Mouse (Mus musculus) liver, postnatal 0 days (tissue): ENCODE measurements at regions not wholly inside any gene's neighbourhood (a gene's known extent, or its start where the extent isn't known, plus 50 kb on each side); places are given as distances from the start of the nearest gene placed in this dataset.
A peak's percentile ranks its signal among the peaks of the same experiment; 100 is the strongest.

Source experiments
- ATAC-seq: fragments of 200-750 bp; cut with Nextera tagmentation; 2 replicates; pipeline ENCODE4 v1.8.0; 2017; ENCODE audit warnings: mild to moderate bottlenecking, moderate library complexity
- DNase-seq: peaks from one replicate; pipeline ENCODE4 v3.0.0-alpha.2; 2016
- H3K27ac ChIP-seq: fragments of 300-500 bp; sonication (generic); 2 replicates; pipeline ENCODE4 v1.5.1; 2014; ENCODE audit warnings: antibody characterized with exemption, moderate library complexity, mild to moderate bottlenecking, low read depth
- H3K27me3 ChIP-seq: fragments of 300-500 bp; sonication (generic); 2 replicates; pipeline ENCODE4 v1.6.1; 2014; ENCODE audit warnings: low read length, control low read depth, mixed read lengths; ENCODE audit not compliant: insufficient read depth
- H3K36me3 ChIP-seq: fragments of 300-500 bp; sonication (generic); replicated peaks from 2 replicates; pipeline ENCODE4 v1.6.1; 2014; ENCODE audit warnings: mild to moderate bottlenecking, control low read depth, low read length, moderate library complexity, mixed read lengths; ENCODE audit not compliant: insufficient read depth
- H3K4me1 ChIP-seq: fragments of 300-500 bp; sonication (generic); 2 replicates; pipeline ENCODE4 v1.6.1; 2014; ENCODE audit warnings: antibody characterized with exemption, mild to moderate bottlenecking, control low read depth; ENCODE audit not compliant: insufficient read depth
- H3K4me2 ChIP-seq: fragments of 300-500 bp; sonication (generic); 2 replicates; pipeline ENCODE4 v1.6.1; 2014; ENCODE audit warnings: low read depth, mild to moderate bottlenecking, low read length, moderate library complexity, mixed read lengths
- H3K4me3 ChIP-seq: fragments of 300-500 bp; sonication (generic); 2 replicates; pipeline ENCODE4 v1.5.1; 2014; ENCODE audit warnings: low read depth, low read length
- H3K9ac ChIP-seq: fragments of 300-500 bp; sonication (generic); replicated peaks from 2 replicates; pipeline ENCODE4 v1.6.1; 2014; ENCODE audit warnings: mild to moderate bottlenecking, moderate library complexity
- H3K9me3 ChIP-seq: fragments of 300-500 bp; sonication (generic); 2 replicates; pipeline ENCODE4 v1.6.1; 2016; ENCODE audit warnings: mild to moderate bottlenecking, control low read depth, low read length, mixed read lengths
- CTCF ChIP-seq: sonication (generic); IDR thresholded peaks from 2 replicates; pipeline ENCODE4 v1.5.1; 2016; ENCODE audit warnings: antibody characterized with exemption, low read depth
- EP300 ChIP-seq: IDR thresholded peaks from 2 replicates; pipeline ENCODE4 v1.6.1; 2016; ENCODE audit warnings: antibody characterized with exemption, low read depth, mild to moderate bottlenecking
- WGBS: fragments of 180-500 bp; shearing (Covaris S2); extraction: QIAGEN DNeasy Blood & Tissue Kit; methylation state at CpG from one replicate; pipeline ENCODE4 v1.1.7; 2014; ENCODE audit not compliant: insufficient replicate concordance; 5-methylcytosine and 5-hydroxymethylcytosine counted together

DNA sequence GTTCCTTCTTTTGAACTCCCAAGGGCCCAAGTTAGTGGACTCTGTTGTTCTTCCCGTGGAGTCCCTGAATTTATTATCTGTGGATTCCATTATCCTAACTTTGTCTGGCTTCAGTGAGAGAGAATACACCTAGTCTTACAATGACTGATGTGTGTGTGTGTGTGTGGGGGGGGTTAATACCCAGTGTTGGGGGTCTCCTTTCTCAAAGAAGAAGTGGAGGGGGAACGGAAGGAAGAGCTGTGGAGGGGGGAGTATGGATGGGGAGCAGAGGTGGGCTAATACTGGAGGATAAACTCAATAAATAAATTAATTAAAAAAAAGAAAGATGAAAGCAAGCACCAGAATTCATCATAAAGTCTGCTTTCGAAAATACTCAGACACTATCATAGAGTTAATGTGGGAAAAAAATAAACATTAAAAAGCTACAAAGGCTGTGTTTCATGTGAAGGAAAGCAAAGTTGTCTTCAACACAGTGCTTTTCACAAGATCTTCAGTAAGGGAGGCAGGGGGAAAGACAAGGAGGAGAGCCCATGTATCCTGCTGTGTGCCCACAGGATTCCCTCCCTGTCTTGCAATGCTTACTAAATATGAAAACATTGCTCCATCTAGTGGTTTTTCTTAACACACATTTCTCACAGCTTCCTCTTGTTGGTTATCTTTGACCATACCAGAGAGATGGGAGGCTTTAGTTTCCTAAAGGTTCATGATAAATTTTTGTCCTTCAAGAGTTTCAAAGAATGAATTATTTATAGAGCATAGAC is 173.4 kb upstream of the A1bg start:
- Histone ChIP-seq H3K36me3 (no peaks in the 10 kb centered on the region), H3K27ac (no peak overlapping the region), H3K4me3 (no peak overlapping the region), H3K9me3 (no peaks in the 10 kb centered on the region), H3K4me2 (no peak overlapping the region), H3K9ac (no peak overlapping the region), H3K4me1 (peaks cover 6% of the 10 kb centered on the region), H3K27me3 (no peaks in the 10 kb centered on the region)
- DNase-seq, result no peak
- ATAC-seq, result no peak
- no peak for TF ChIP-seq EP300
- peak; percentile 60 for TF ChIP-seq CTCF
- 69% methylated on average over 3 of the region's 3 CpGs for WGBS

DNA sequence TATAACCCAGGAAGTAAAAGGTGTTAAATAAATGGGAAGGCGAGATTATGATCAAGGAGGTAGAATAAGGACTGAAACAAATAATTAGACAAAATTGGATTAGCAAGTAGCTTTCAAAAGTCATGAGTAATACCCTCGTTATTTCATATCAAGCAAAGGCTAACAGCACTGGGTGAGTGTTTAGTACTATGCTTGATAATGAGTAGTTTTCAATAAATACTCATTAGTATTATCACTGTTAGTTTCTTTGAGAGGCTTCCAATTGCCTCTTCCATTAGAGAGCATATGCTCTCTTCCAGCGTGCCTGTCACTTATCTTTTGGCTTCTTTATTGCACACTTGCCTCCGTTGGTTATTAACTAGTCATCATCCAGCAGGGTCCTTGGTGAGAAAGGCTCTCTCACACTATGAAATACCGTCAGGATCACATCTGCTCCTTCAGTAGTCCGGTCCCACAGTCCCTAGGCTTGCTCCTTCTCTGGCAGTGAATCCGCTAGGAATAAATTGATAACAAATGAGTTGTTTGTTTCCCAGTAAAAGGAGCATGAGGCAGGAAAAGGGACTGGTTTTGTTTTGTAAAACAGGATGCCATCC is 132.3 kb upstream of the A1bg start:
- DNase-seq (no peak), ATAC-seq (no peak)
- H3K4me1 ChIP-seq, result no peaks in the 10 kb centered on the region
- H3K9ac ChIP-seq, result no peak overlapping the region
- H3K4me2 ChIP-seq, result no peak overlapping the region
- no peaks in the 10 kb centered on the region for H3K27me3 ChIP-seq
- WGBS, result 62% methylated on average over 7 of the region's 7 CpGs
- no peak overlapping the region for H3K27ac ChIP-seq
- TF ChIP-seq EP300 (no peak), CTCF (no peak)
- H3K36me3 ChIP-seq, result no peaks in the 10 kb centered on the region
- no peaks in the 10 kb centered on the region for H3K9me3 ChIP-seq
- no peak overlapping the region for H3K4me3 ChIP-seq

DNA sequence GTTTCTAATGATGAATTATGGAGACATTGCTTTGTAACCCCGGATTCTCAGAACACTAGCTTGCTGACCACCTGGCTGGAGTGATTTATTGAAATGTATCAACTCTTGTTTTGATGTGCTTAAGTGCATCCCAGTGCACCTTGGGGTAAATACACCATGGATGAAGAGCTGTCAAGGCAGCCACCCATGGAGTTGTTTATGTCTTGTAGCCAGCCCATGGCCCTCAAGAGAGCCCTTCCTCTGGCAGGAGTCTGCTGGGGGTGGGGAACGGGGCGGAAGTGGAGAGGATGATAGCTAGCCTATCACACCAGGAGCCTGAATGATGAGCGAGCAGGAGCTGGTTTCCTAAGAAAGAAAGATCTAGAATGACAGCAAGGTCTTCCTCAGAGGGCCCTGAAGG is 128.6 kb upstream of the A1bg start:
- Histone ChIP-seq H3K4me3 (no peak overlapping the region), H3K36me3 (no peaks in the 10 kb centered on the region), H3K27ac (no peak overlapping the region), H3K9ac (no peak overlapping the region), H3K4me2 (no peak overlapping the region), H3K9me3 (no peaks in the 10 kb centered on the region), H3K4me1 (no peaks in the 10 kb centered on the region), H3K27me3 (no peaks in the 10 kb centered on the region)
- TF ChIP-seq CTCF, result no peak
- TF ChIP-seq EP300, result no peak
- DNase-seq, result no peak
- 74% methylated on average over 4 of the region's 4 CpGs for WGBS
- ATAC-seq, result no peak

DNA sequence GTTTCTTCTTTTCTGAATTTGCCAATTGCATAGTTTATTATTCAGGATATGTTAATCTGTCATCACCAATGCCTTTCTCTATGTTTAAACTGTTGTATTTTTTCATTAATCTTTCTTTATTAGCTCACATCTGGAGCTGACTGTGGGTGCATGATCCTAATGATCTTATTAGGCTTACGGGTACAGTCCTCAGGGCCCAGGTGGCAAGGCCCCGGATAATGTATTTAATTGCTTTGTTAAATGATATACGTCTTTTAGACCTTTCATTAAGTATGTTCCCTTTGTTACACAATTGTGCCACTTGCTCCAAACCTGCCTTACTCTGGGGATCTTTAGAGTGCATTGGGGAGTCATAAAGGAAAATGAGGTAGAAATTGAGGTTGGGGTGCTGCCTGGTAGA is 86.7 kb upstream of the A1bg start:
- Histone ChIP-seq H3K4me3 (no peak overlapping the region), H3K9me3 (no peaks in the 10 kb centered on the region), H3K36me3 (no peaks in the 10 kb centered on the region), H3K27me3 (no peaks in the 10 kb centered on the region), H3K4me2 (no peak overlapping the region), H3K9ac (no peak overlapping the region), H3K27ac (no peak overlapping the region), H3K4me1 (no peaks in the 10 kb centered on the region)
- DNase-seq, result no peak
- no peak for ATAC-seq
- 84% methylated on average over 3 of the region's 3 CpGs for WGBS
- TF ChIP-seq EP300 (no peak), CTCF (no peak)

DNA sequence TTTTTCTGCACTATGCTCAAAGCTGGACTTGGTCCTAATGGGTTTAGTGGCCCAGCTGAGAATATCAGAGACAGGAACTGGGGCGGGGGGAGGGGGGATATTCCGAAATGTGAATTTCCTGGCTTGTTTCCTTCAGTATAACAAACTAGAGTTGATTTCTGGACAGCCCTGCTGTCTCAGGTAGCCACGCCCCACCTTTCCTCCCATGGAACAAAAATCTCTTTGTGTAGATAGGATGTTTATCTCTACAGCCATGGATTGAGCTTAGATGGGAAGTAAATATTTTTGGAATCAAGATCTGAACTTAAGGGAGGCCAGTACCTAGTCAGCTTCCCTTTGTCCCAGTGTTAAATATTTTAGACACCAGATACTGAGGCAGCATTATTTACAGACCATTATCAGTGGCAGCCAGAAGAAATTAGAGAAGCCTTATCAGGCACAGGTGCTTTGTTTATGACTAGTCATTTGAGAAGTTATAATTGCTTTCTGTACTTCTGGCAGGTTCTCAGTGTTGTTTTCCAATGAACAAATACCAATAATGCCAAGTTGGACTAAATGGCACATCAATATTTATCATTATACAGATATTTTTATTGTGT is 84.7 kb upstream of the A1bg start:
- Histone ChIP-seq H3K36me3 (no peaks in the 10 kb centered on the region), H3K27ac (no peak overlapping the region), H3K4me2 (no peak overlapping the region), H3K9me3 (no peaks in the 10 kb centered on the region), H3K27me3 (no peaks in the 10 kb centered on the region), H3K4me3 (no peak overlapping the region), H3K4me1 (no peaks in the 10 kb centered on the region), H3K9ac (no peak overlapping the region)
- no peak for ATAC-seq
- no peak for TF ChIP-seq EP300
- no peak for TF ChIP-seq CTCF
- no peak for DNase-seq
- 69% methylated on average over 3 of the region's 3 CpGs for WGBS

DNA sequence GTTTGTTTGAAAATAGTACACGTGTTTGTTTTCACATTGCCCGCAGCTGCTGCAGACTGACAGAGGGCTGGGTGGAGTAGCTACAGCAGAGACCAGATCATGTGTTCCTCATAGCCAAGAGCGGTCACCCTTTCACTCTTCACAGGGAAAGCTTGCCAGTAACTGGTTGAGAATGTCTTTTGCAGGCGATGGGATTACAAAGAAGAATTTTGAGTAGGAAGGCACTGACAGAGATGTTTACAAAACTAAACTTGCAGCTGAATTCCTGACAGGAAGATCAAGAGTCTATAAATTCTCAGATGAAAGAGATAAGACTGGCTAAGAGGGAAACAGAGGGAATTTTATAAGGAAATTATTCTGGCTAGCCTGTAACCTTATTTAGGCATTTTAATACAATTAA is 83.8 kb upstream of the A1bg start:
- no peak overlapping the region for H3K27ac ChIP-seq
- DNase-seq, result no peak
- no peak overlapping the region for H3K4me3 ChIP-seq
- no peaks in the 10 kb centered on the region for H3K27me3 ChIP-seq
- 61% methylated on average over 4 of the region's 4 CpGs for WGBS
- H3K36me3 ChIP-seq, result no peaks in the 10 kb centered on the region
- H3K9me3 ChIP-seq, result no peaks in the 10 kb centered on the region
- no peak for ATAC-seq
- H3K4me2 ChIP-seq, result no peak overlapping the region
- TF ChIP-seq CTCF, result no peak
- TF ChIP-seq EP300, result no peak
- H3K9ac ChIP-seq, result no peak overlapping the region
- H3K4me1 ChIP-seq, result no peaks in the 10 kb centered on the region
